Mouse (Mus musculus) ES-E14 (cell line): ENCODE measurements around the gene Camsap2. TPM values are rescaled to one million over a fixed set of nuclear protein-coding genes. Genes with fewer than 3 reads are reported as not detected.

Source experiments
- DNase-seq: peaks from one replicate; pipeline ENCODE4 v3.0.0-alpha.2; 2013; ENCODE audit warnings: low read depth, low spot score
- H3K27ac ChIP-seq: 2 replicates; pipeline ENCODE4 v1.5.1; 2012; ENCODE audit warnings: low read depth, mild to moderate bottlenecking, low read length, moderate library complexity, mixed read lengths; ENCODE audit not compliant: poor library complexity, insufficient read depth, severe bottlenecking
- H3K36me3 ChIP-seq: 2 replicates; pipeline ENCODE4 v1.6.1; 2012; ENCODE audit warnings: mild to moderate bottlenecking, low read length, moderate library complexity, mixed read lengths; ENCODE audit not compliant: control insufficient read depth, poor library complexity, insufficient read depth, severe bottlenecking
- H3K4me1 ChIP-seq, 2 experiments: fragments of 150-350 bp in 1 of 2; sonication (generic) in 1 of 2; 2 replicates each; pipeline ENCODE4 v1.6.1; 2012; ENCODE audit warnings: low read length in 2 of 2, mild to moderate bottlenecking in 1 of 2, mixed read lengths in 1 of 2; ENCODE audit not compliant: control insufficient read depth in 2 of 2, insufficient read depth in 2 of 2, poor library complexity in 1 of 2
- H3K4me3 ChIP-seq, 2 experiments: fragments of 150-350 bp in 1 of 2; sonication (generic) in 1 of 2; 2 replicates each; pipeline ENCODE4 v1.5.1; 2012; ENCODE audit warnings: low read length in 2 of 2, low read depth in 1 of 2, mild to moderate bottlenecking in 1 of 2, mixed read lengths in 1 of 2; ENCODE audit not compliant: insufficient read depth in 1 of 2, poor library complexity in 1 of 2, severe bottlenecking in 1 of 2
- H3K9ac ChIP-seq: 2 replicates; pipeline ENCODE4 v1.6.1; 2012; ENCODE audit warnings: low read depth, mild to moderate bottlenecking, low read length, mixed read lengths; ENCODE audit not compliant: poor library complexity, insufficient read depth, severe bottlenecking
- H3K9me3 ChIP-seq: fragments of 150-350 bp; sonication (generic); 2 replicates; pipeline ENCODE4 v1.6.1; 2012; ENCODE audit warnings: low read depth, mild to moderate bottlenecking, low read length; ENCODE audit not compliant: control insufficient read depth, insufficient read depth
- CHD2 ChIP-seq: IDR thresholded peaks from 2 replicates; pipeline ENCODE4 v1.6.1; 2014; ENCODE audit warnings: mild to moderate bottlenecking, low read depth, low read length, inconsistent platforms
- HCFC1 ChIP-seq: IDR thresholded peaks from 2 replicates; pipeline ENCODE4 v1.6.1; 2012; ENCODE audit warnings: low read length, inconsistent platforms, borderline replicate concordance; ENCODE audit not compliant: insufficient read depth
- MAFK ChIP-seq: IDR thresholded peaks from 2 replicates; pipeline ENCODE4 v1.6.1; 2014; ENCODE audit warnings: mild to moderate bottlenecking, low read depth, low read length, inconsistent platforms; ENCODE audit not compliant: insufficient read depth
- ZC3H11A ChIP-seq: IDR thresholded peaks from 2 replicates; pipeline ENCODE4 v1.6.1; 2012; ENCODE audit warnings: low read depth, mild to moderate bottlenecking, inconsistent platforms, low read length, borderline replicate concordance
- ZNF384 ChIP-seq: IDR thresholded peaks from 2 replicates; pipeline ENCODE4 v1.6.1; 2012; ENCODE audit warnings: low read depth, low read length, inconsistent platforms
- in situ Hi-C, 2 experiments: fragments of 600-800 bp; cut with MboI; formaldehyde crosslinking; loops; one replicate each; pipeline ENCODE4 v1.15.1; 2025; ENCODE audit warnings: low sequenced_read_pairs in 2 of 2, inconsistent platforms in 1 of 2; ENCODE audit not compliant: unreplicated experiment in 2 of 2
- total RNA-seq: library from RNA; depleted of rRNA; stranded (reverse); fragments of 300-350 nt; gene quantifications from 2 replicates; pipeline ENCODE4 v1.2.3, GENCODE M21; 2012

Gene Camsap2
- total RNA-seq, 1 experiment = 20.3 TPM

GRCm38 (mm10) chr1:136331836-136332235 is 14.1 kb downstream of the Camsap2 start:
- H3K4me3 ChIP-seq = no peak overlapping the region
- TF ChIP-seq ZC3H11A (no peak), MAFK (no peak), ZNF384 (no peak), CHD2 (no peak), HCFC1 (no peak)
- no peak overlapping the region for H3K9ac ChIP-seq
- in situ Hi-C loops = no loop called here
- no peaks in the 10 kb centered on the region; the same call in 1 of the 2 replicates for H3K36me3 ChIP-seq
- H3K27ac ChIP-seq = no peak overlapping the region
- H3K4me1 ChIP-seq = no peaks in the 10 kb centered on the region
- H3K9me3 ChIP-seq = no peaks in the 10 kb centered on the region
- no peak for DNase-seq

- Histone ChIP-seq H3K9ac (no peak overlapping the region), H3K27ac (no peak overlapping the region), H3K36me3 (peaks cover 4% of the 10 kb centered on the region; the same call in 1 of the 2 replicates), H3K4me3 (no peak overlapping the region), H3K9me3 (no peaks in the 10 kb centered on the region), H3K4me1 (no peaks in the 10 kb centered on the region; a peak in 1 of 4 replicates)
- no peak for TF ChIP-seq CHD2
- no peak for TF ChIP-seq HCFC1
- no peak for TF ChIP-seq ZC3H11A
- TF ChIP-seq ZNF384 = no peak
- no peak for TF ChIP-seq MAFK
- no peak for DNase-seq
- in situ Hi-C loops = no loop called here
Measured at GRCm38 (mm10) chr1:136329426-136329825, 16.5 kb downstream of the Camsap2 start.

- Histone ChIP-seq H3K4me3 (no peak overlapping the region), H3K4me1 (no peaks in the 10 kb centered on the region; a peak in 1 of 4 replicates), H3K9me3 (no peaks in the 10 kb centered on the region), H3K27ac (no peak overlapping the region), H3K36me3 (peaks cover 6% of the 10 kb centered on the region; the same call in 1 of the 2 replicates), H3K9ac (no peak overlapping the region)
- no peak for TF ChIP-seq ZC3H11A
- no peak for TF ChIP-seq MAFK
- no peak for TF ChIP-seq ZNF384
- TF ChIP-seq CHD2 = no peak
- no peak for TF ChIP-seq HCFC1
- DNase-seq = no peak
- in situ Hi-C loops = no loop called here
Measured at GRCm38 (mm10) chr1:136328640-136329039, 17.3 kb downstream of the Camsap2 start.

- in situ Hi-C loops = no loop called here
- TF ChIP-seq MAFK = no peak
- no peak for TF ChIP-seq ZC3H11A
- no peak for TF ChIP-seq ZNF384
- TF ChIP-seq CHD2 = no peak
- no peak for TF ChIP-seq HCFC1
- H3K9ac ChIP-seq = no peak overlapping the region
- H3K36me3 ChIP-seq = peaks cover 8% of the 10 kb centered on the region; the same call in 1 of the 2 replicates
- no peak for DNase-seq
- no peak overlapping the region for H3K27ac ChIP-seq
- H3K9me3 ChIP-seq = no peaks in the 10 kb centered on the region
- no peak overlapping the region for H3K4me3 ChIP-seq
- H3K4me1 ChIP-seq = no peaks in the 10 kb centered on the region; a peak in 1 of 4 replicates
Measured at GRCm38 (mm10) chr1:136327638-136328037, 18.3 kb downstream of the Camsap2 start.

GRCm38 (mm10) chr1:136325933-136326332 is 20.0 kb downstream of the Camsap2 start:
- no peak for DNase-seq
- H3K4me3 ChIP-seq = no peak overlapping the region
- no peak overlapping the region for H3K27ac ChIP-seq
- TF ChIP-seq ZC3H11A (no peak), HCFC1 (no peak), ZNF384 (no peak), MAFK (no peak), CHD2 (no peak)
- peaks cover 10% of the 10 kb centered on the region; the same call in 1 of the 2 replicates for H3K36me3 ChIP-seq
- H3K4me1 ChIP-seq = no peaks in the 10 kb centered on the region; a peak in 1 of 4 replicates
- no peaks in the 10 kb centered on the region for H3K9me3 ChIP-seq
- H3K9ac ChIP-seq = no peak overlapping the region
- in situ Hi-C loops = no loop called here
